Mouse (Mus musculus): Measurements from ENCODE around the gene Ppfibp1.

Gene Ppfibp1

GRCm38 (mm10) chr6:147042291-147043290 is 154.3 kb downstream of the Ppfibp1 start, which contains the start of gene Mrps35:
Gene Mrps35, plus strand, starts transcription at chr6:147042764.
- peak; percentile 90 for DNase-seq (ENCODE audit: low spot score)

- DNase-seq (ENCODE audit: low spot score) = no peak
Observed at GRCm38 (mm10) chr6:147043633-147044032, 155.3 kb downstream of the Ppfibp1 start.

DNA sequence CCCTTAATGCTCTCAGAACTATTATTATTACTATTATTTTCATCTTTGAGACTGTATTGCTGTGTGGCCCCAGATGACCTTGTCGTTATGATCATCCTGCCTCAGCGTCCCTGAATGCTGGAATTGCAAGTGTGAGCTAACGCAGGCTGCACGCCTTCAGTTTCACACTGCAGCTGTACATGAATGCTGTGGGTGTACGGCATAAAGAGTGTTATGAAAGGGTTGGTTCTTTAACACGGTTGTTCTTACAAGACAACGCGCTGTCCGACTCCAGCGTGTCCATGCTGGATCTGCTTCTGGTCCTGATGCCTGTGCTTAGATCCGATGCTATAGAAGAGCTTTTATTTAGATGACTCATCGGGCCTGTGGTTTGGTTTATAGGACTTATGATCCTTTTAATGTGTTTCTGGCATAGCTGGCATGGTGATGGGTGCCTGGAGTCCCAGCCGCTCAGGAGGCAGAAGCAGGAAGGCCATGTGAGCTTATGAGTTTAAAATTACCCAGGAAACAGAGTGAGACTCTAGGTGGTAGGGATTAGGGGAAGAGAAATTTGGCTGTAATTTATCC is 161.0 kb downstream of the Ppfibp1 start:
- DNase-seq (ENCODE audit: low spot score) = no peak

DNA sequence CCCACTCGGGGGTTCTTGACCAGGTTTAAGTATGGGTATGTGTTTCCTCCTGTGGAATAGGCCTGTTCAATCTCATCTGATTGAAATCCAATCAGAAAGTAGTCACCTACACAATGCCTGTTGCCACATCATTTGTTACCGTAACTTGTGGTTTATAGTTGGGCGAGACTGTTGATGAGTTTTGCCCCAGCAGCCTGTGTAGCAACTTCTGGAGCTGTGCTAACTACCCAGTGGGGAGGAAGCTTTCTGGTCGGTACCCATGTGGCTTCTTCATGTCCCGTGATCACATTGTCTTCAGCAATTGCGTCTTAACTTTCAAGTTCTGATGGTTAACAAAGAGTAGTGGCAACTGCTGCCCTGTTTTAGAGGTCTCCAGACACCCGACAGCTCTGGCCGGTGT is 163.4 kb downstream of the Ppfibp1 start:
- DNase-seq (ENCODE audit: low spot score) = no peak

- DNase-seq (ENCODE audit: low spot score) = no peak
Observed at GRCm38 (mm10) chr6:147052440-147052839, 164.2 kb downstream of the Ppfibp1 start.

DNA sequence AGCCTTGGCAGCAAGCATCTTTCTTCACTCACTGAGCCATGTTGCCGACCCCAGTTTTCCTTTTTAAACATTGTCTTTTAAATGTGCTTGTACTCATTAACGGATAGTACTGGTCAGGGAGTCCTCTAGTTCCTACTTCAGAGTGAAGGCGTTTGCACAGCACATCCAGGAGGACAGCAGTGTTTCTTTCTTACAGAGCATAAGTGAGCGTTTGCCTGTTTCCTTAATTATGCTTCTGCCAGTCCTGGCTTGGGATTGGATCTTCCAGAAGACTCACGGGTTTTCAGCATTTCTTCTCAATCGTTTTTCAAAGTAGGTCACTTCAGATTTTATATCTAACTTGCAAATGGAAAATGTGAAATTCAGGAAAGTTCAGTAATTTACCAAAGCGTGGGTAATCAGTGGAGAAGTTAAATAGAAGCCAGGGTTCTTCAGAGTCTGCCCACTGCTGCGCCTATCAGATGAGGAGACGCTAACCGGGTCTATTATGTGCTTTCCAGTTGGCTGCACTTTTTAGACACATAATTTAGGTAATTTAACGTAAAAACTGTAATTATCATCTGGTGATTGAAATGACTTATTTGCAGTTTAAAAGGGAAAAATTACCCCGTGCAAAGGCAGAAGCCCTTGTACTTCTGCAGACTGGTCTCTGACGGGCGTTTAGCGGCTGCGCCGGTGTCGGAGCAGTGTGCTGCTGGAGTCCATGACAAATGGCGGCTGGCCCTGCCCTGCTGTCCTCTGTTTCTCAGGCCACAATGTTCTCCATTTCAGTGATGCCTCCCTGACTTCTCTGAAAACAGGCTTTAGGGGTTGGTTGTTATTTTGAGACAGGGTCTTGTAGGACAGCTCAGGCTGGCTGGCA is 165.7 kb downstream of the Ppfibp1 start:
- no peak for DNase-seq (ENCODE audit: low spot score)

DNA sequence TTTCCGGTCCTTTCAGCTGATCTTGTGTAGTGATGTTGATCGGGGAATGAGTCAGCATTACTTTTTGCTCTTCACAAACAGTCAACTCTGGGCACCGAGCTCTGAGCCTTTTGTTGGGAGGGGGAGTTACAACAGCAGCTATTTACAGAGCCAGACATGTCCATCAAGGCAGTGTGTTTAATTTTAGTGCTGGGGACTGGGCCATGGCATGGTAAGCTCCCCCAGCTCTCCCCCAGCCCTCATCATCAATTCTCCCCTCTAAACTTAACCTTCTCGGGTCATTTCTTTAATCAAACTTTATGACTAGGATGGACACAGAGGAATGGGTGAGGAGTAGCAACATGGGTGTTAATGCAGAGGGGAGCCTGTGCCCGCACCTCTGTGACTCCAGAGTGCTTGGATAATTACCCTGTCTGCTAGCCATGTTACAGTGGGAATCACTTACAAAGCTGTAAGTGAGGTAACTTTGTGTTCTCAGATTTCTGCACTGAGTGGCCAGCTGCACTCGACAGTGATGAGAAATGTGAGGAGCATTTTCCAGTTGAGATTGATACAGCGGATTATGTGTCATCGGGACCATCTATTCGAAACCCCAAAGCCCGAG is 167.2 kb downstream of the Ppfibp1 start:
- DNase-seq (ENCODE audit: low spot score) = no peak

- no peak for DNase-seq (ENCODE audit: low spot score)
Observed at GRCm38 (mm10) chr6:147059326-147059725, 171.0 kb downstream of the Ppfibp1 start.

GRCm38 (mm10) chr6:147061630-147062029 is 173.3 kb downstream of the Ppfibp1 start:
- no peak for DNase-seq (ENCODE audit: low spot score)

DNA sequence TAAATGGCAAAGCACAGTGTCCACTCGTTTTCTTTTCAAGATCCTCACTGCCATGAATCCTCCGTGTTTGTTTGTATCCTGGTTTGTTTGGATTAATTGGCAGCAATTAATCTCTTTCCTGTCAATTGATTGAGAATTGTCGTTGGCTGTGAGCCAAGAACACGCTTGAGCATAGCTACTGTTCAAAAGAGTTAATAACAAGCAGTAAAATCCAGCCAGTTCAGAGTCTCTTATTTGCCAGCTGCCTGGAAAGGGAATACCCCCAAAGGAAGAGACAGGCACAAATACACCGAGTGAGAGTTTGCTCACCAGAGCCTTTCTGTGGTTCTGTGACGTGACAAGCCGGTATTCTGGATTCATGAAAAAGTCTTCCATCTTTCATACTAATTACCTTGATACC is 173.7 kb downstream of the Ppfibp1 start:
- no peak for DNase-seq (ENCODE audit: low spot score)

GRCm38 (mm10) chr6:147062694-147063093 is 174.4 kb downstream of the Ppfibp1 start:
- DNase-seq (ENCODE audit: low spot score) = no peak

- DNase-seq (ENCODE audit: low spot score) = no peak
Observed at GRCm38 (mm10) chr6:147064226-147064943, 176.1 kb downstream of the Ppfibp1 start.

- DNase-seq (ENCODE audit: low spot score) = no peak
Observed at GRCm38 (mm10) chr6:147064944-147065261, 176.6 kb downstream of the Ppfibp1 start.

- DNase-seq (ENCODE audit: low spot score) = no peak
Observed at GRCm38 (mm10) chr6:147075808-147076387, 187.6 kb downstream of the Ppfibp1 start.

DNA sequence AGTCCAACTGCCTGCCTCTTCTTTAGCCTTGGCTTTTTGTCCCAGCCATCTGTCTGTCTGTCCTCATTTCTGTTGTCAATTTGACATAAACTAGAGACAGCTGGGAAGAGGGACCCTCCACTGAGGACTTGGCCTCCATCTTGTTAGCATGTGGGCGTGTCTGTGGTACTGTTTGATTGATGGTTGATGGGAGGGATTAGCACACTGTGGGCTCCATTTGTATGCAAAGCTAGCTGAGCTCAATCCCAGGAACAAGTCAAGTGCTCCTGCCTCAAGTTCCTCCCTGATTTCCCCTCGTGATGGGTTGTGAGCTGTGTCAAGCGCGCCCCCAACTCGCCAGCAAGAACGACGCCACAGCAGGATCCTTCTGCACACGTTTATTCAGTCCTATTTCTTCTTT is 188.6 kb downstream of the Ppfibp1 start:
- DNase-seq (ENCODE audit: low spot score) = no peak

- DNase-seq (ENCODE audit: low spot score) = no peak
Observed at GRCm38 (mm10) chr6:147079919-147080318, 191.6 kb downstream of the Ppfibp1 start.
